Mouse (Mus musculus) T-helper 1 cell (primary cell): Measurements from ENCODE around the gene Gramd1a.

Source experiments
- in situ Hi-C: fragments of 300-600 bp; cut with MboI, MseI; formaldehyde crosslinking; loops from one replicate; pipeline ENCODE4 v1.15.1; 2025; ENCODE audit warnings: high pct_unique_total_duplicates

Gramd1a gene

GRCm38 (mm10) chr7:31151301-31152241 lies 4.1 kb downstream of the Gramd1a start:
- in situ Hi-C loops, result no loop called here

GRCm38 (mm10) chr7:31150566-31151300 lies 5.0 kb downstream of the Gramd1a start:
- in situ Hi-C loops, result no loop called here

- in situ Hi-C loops, result no loop called here
Measured at GRCm38 (mm10) chr7:31149751-31150565, 5.7 kb downstream of the Gramd1a start.

- in situ Hi-C loops, result no loop called here
Measured at GRCm38 (mm10) chr7:31149271-31149670, 6.4 kb downstream of the Gramd1a start.

GRCm38 (mm10) chr7:31148756-31149155 lies 6.9 kb downstream of the Gramd1a start:
- in situ Hi-C loops, result no loop called here

GRCm38 (mm10) chr7:31148086-31148485 lies 7.6 kb downstream of the Gramd1a start:
- in situ Hi-C loops, result no loop called here

- in situ Hi-C loops, result no loop called here
Measured at GRCm38 (mm10) chr7:31145596-31146160, 10.0 kb downstream of the Gramd1a start.

- in situ Hi-C loops, result loop anchor here (5.0 kb wide), 1 partner anchor 32 kb away; no protein-coding TSS in a partner anchor
Measured at GRCm38 (mm10) chr7:31144886-31145285, 10.8 kb downstream of the Gramd1a start.

- in situ Hi-C loops, result loop anchor here (5.0 kb wide), 1 partner anchor 36 kb away; no protein-coding TSS in a partner anchor
Measured at GRCm38 (mm10) chr7:31140941-31141340, 14.8 kb downstream of the Gramd1a start.

GRCm38 (mm10) chr7:31140302-31140701 lies 15.4 kb downstream of the Gramd1a start:
- in situ Hi-C loops, result loop anchor here (5.0 kb wide), 1 partner anchor 37 kb away; no protein-coding TSS in a partner anchor

- in situ Hi-C loops, result loop anchor here (5.0 kb wide), 1 partner anchor 38 kb away; no protein-coding TSS in a partner anchor
Measured at GRCm38 (mm10) chr7:31139765-31140164, 15.9 kb downstream of the Gramd1a start.

- in situ Hi-C loops, result no loop called here
Measured at GRCm38 (mm10) chr7:31135717-31136116, 20.0 kb downstream of the Gramd1a start.

- in situ Hi-C loops, result no loop called here
Measured at GRCm38 (mm10) chr7:31131866-31132265, 23.8 kb downstream of the Gramd1a start.

GRCm38 (mm10) chr7:31130841-31131240 lies 24.9 kb downstream of the Gramd1a start:
- in situ Hi-C loops, result no loop called here

- in situ Hi-C loops, result no loop called here
Measured at GRCm38 (mm10) chr7:31130197-31130596, 25.5 kb downstream of the Gramd1a start.

- in situ Hi-C loops, result no loop called here
Measured at GRCm38 (mm10) chr7:31128157-31128705, 27.5 kb downstream of the Gramd1a start.

GRCm38 (mm10) chr7:31126851-31127724 lies 28.6 kb downstream of the Gramd1a start, which contains the start of gene Scn1b:
Gene Scn1b, minus strand, starts transcription at chr7:31127003.
- in situ Hi-C loops, result no loop called here

- in situ Hi-C loops, result no loop called here
Measured at GRCm38 (mm10) chr7:31126211-31126751, 29.4 kb downstream of the Gramd1a start.

- in situ Hi-C loops, result no loop called here
Measured at GRCm38 (mm10) chr7:31125116-31125515, 30.6 kb downstream of the Gramd1a start.
